Mouse (Mus musculus) frontal cortex, postnatal 10 days (tissue): Measurements from ENCODE around the gene Mzf1.

Experiments used
- DNase-seq, 2 experiments: peaks; one replicate each; pipeline ENCODE4 v3.0.0; 2022; ENCODE audit warnings: low spot score in 2 of 2, mixed read lengths in 1 of 2

Gene Mzf1

GRCm38 (mm10) chr7:13003380-13003779, 51.2 kb downstream of the Mzf1 start:
- no peak for DNase-seq

- DNase-seq = no peak
Observed at GRCm38 (mm10) chr7:13001584-13001983, 53.0 kb downstream of the Mzf1 start.

- DNase-seq = no peak
Observed at GRCm38 (mm10) chr7:12998851-12999250, 55.7 kb downstream of the Mzf1 start, which contains the start of gene Trim28. Gene Trim28 (plus strand): TSS chr7:12999114.

GRCm38 (mm10) chr7:12998053-12998452, 56.5 kb downstream of the Mzf1 start, which contains the start of gene Slc27a5:
Gene Slc27a5 (minus strand): TSS chr7:12998192.
- DNase-seq = no peak

- no peak for DNase-seq
Observed at GRCm38 (mm10) chr7:12997230-12997629, 57.3 kb downstream of the Mzf1 start.

GRCm38 (mm10) chr7:12995862-12996261, 58.7 kb downstream of the Mzf1 start:
- DNase-seq = no peak

- no peak for DNase-seq
Observed at GRCm38 (mm10) chr7:12993148-12993547, 61.4 kb downstream of the Mzf1 start.
